Mouse (Mus musculus) forebrain, embryonic 11.5 days (tissue): ENCODE measurements around the gene Cgnl1. TPM values are rescaled to one million over a fixed set of nuclear protein-coding genes. Genes with fewer than 3 reads are reported as not detected.

ENCODE experiments used
- ATAC-seq: fragments of 200-750 bp; cut with Nextera tagmentation; replicated peaks from 2 replicates; pipeline ENCODE4 v1.8.0; 2017; ENCODE audit warnings: moderate TSS enrichment; ENCODE audit not compliant: low FRiP score
- DNase-seq: peaks from one replicate; pipeline ENCODE4 v3.0.0-alpha.2; 2017; ENCODE audit warnings: low spot score
- H3K27ac ChIP-seq: fragments of 300-500 bp; sonication (generic); 2 replicates; pipeline ENCODE4 v1.5.1; 2014; ENCODE audit warnings: low read depth, low read length
- H3K27me3 ChIP-seq: fragments of 300-500 bp; sonication (generic); 2 replicates; pipeline ENCODE4 v1.6.1; 2014; ENCODE audit warnings: mild to moderate bottlenecking, low read length, mixed read lengths; ENCODE audit not compliant: control insufficient read depth, insufficient read depth
- H3K36me3 ChIP-seq: fragments of 300-500 bp; sonication (generic); 2 replicates; pipeline ENCODE4 v1.6.1; 2014; ENCODE audit warnings: mild to moderate bottlenecking, low read length, moderate library complexity, mixed read lengths; ENCODE audit not compliant: control insufficient read depth, insufficient read depth
- H3K4me1 ChIP-seq: fragments of 300-500 bp; sonication (generic); replicated peaks from 2 replicates; pipeline ENCODE4 v1.6.1; 2014; ENCODE audit warnings: low read length, mixed read lengths; ENCODE audit not compliant: control insufficient read depth, insufficient read depth
- H3K4me2 ChIP-seq: fragments of 300-500 bp; sonication (generic); 2 replicates; pipeline ENCODE4 v1.6.1; 2014; ENCODE audit warnings: low read depth, mild to moderate bottlenecking, low read length, moderate library complexity, mixed read lengths; ENCODE audit not compliant: severe bottlenecking
- H3K4me3 ChIP-seq: fragments of 300-500 bp; sonication (generic); 2 replicates; pipeline ENCODE4 v1.5.1; 2014; ENCODE audit warnings: low read depth, low read length
- H3K9ac ChIP-seq: fragments of 300-500 bp; sonication (generic); 2 replicates; pipeline ENCODE4 v1.6.1; 2014; ENCODE audit warnings: low read length
- H3K9me3 ChIP-seq: fragments of 300-500 bp; sonication (generic); 2 replicates; pipeline ENCODE4 v1.6.1; 2016; ENCODE audit warnings: low read length, mixed read lengths; ENCODE audit not compliant: control insufficient read depth
- WGBS: fragments of 180-500 bp; shearing (Covaris S2); extraction: QIAGEN DNeasy Blood & Tissue Kit; methylation state at CpG from one replicate; pipeline ENCODE4 v1.1.7; 2014; 5-methylcytosine and 5-hydroxymethylcytosine counted together
- polyA plus RNA-seq: library from polyadenylated mRNA; unstranded; fragments of >200 nt; fragmentation: Nextera tagmentation; extraction: Ambion mirVana; gene quantifications from 2 replicates; pipeline ENCODE4 v1.2.1, GENCODE M21; 2014

Gene Cgnl1
- polyA plus RNA-seq, 1 experiment from 2014 or later, result 5.9 TPM

GRCm38 (mm10) chr9:71763273-71763672 is 8.1 kb downstream of the Cgnl1 start:
- ATAC-seq, result no peak

GRCm38 (mm10) chr9:71761663-71762062 is 9.7 kb downstream of the Cgnl1 start:
- ATAC-seq, result no peak
- peaks cover 23% of the 10 kb centered on the region for H3K4me1 ChIP-seq
- peaks cover 4% of the 10 kb centered on the region; the same call in 1 of the 2 replicates for H3K9me3 ChIP-seq
- 89% methylated on average over 4 of the region's 4 CpGs for WGBS
- DNase-seq, result no peak
- peaks cover 13% of the 10 kb centered on the region; the same call in 1 of the 2 replicates for H3K27me3 ChIP-seq
- H3K4me2 ChIP-seq, result no peak overlapping the region
- no peak overlapping the region for H3K27ac ChIP-seq
- H3K4me3 ChIP-seq, result no peak overlapping the region
- H3K36me3 ChIP-seq, result no peaks in the 10 kb centered on the region
- no peak overlapping the region for H3K9ac ChIP-seq

More at GRCm38 (mm10) chr9:71763273-71763672, 8.1 kb downstream of the Cgnl1 start:
- Histone ChIP-seq H3K4me1 (peaks cover 21% of the 10 kb centered on the region), H3K27me3 (peaks cover 11% of the 10 kb centered on the region; the same call in 1 of the 2 replicates), H3K9me3 (peaks cover 4% of the 10 kb centered on the region; the same call in 1 of the 2 replicates), H3K27ac (no peak overlapping the region), H3K4me3 (no peak overlapping the region), H3K9ac (no peak overlapping the region), H3K36me3 (no peaks in the 10 kb centered on the region), H3K4me2 (no peak overlapping the region)
- 7% methylated on average over 1 of the region's 1 CpGs for WGBS
- no peak for DNase-seq

- H3K4me1 ChIP-seq, result peaks cover 23% of the 10 kb centered on the region
- 6% methylated on average over 14 of the region's 14 CpGs for WGBS
- H3K27ac ChIP-seq, result no peak overlapping the region
- no peaks in the 10 kb centered on the region for H3K36me3 ChIP-seq
- peak overlapping the region; percentile 24; the same call in 1 of the 2 replicates for H3K4me2 ChIP-seq
- H3K9ac ChIP-seq, result no peak overlapping the region
- no peak overlapping the region for H3K4me3 ChIP-seq
- DNase-seq (peak; percentile 69), ATAC-seq (peak; percentile 69; the same call in 1 of the 2 replicates)
- peaks cover 13% of the 10 kb centered on the region; the same call in 1 of the 2 replicates for H3K27me3 ChIP-seq
- H3K9me3 ChIP-seq, result peaks cover 4% of the 10 kb centered on the region; the same call in 1 of the 2 replicates
These were observed 10.8 kb downstream of the Cgnl1 start for GRCm38 (mm10) chr9:71760518-71761141.

GRCm38 (mm10) chr9:71759893-71760292 is 11.5 kb downstream of the Cgnl1 start:
- H3K27ac ChIP-seq, result no peak overlapping the region
- H3K4me3 ChIP-seq, result no peak overlapping the region
- peak overlapping the region; percentile 24; the same call in 1 of the 2 replicates for H3K4me2 ChIP-seq
- ATAC-seq, result no peak
- WGBS, result 11% methylated on average over 5 of the region's 5 CpGs
- peaks cover 23% of the 10 kb centered on the region for H3K4me1 ChIP-seq
- no peaks in the 10 kb centered on the region for H3K36me3 ChIP-seq
- no peak for DNase-seq
- H3K27me3 ChIP-seq, result peaks cover 13% of the 10 kb centered on the region; the same call in 1 of the 2 replicates
- no peak overlapping the region for H3K9ac ChIP-seq
- H3K9me3 ChIP-seq, result peaks cover 4% of the 10 kb centered on the region; the same call in 1 of the 2 replicates

- Histone ChIP-seq H3K9me3 (peaks cover 4% of the 10 kb centered on the region; the same call in 1 of the 2 replicates), H3K4me3 (no peak overlapping the region), H3K27me3 (peaks cover 11% of the 10 kb centered on the region; the same call in 1 of the 2 replicates), H3K36me3 (no peaks in the 10 kb centered on the region), H3K4me2 (no peak overlapping the region), H3K27ac (no peak overlapping the region), H3K4me1 (peaks cover 18% of the 10 kb centered on the region), H3K9ac (no peak overlapping the region)
- ATAC-seq (no peak), DNase-seq (no peak)
- 80% methylated on average over 8 of the region's 8 CpGs for WGBS
These were observed 14.0 kb downstream of the Cgnl1 start for GRCm38 (mm10) chr9:71757386-71757785.

GRCm38 (mm10) chr9:71756916-71757315 is 14.5 kb downstream of the Cgnl1 start:
- Histone ChIP-seq H3K4me1 (peaks cover 18% of the 10 kb centered on the region), H3K36me3 (no peaks in the 10 kb centered on the region), H3K4me3 (no peak overlapping the region), H3K27ac (no peak overlapping the region), H3K9me3 (peaks cover 3% of the 10 kb centered on the region; the same call in 1 of the 2 replicates), H3K9ac (no peak overlapping the region), H3K4me2 (no peak overlapping the region), H3K27me3 (peaks cover 9% of the 10 kb centered on the region; the same call in 1 of the 2 replicates)
- 44% methylated on average over 4 of the region's 4 CpGs for WGBS
- ATAC-seq, result no peak
- no peak for DNase-seq

GRCm38 (mm10) chr9:71753981-71754380 is 17.4 kb downstream of the Cgnl1 start:
- H3K9me3 ChIP-seq, result no peaks in the 10 kb centered on the region
- H3K27me3 ChIP-seq, result peaks cover 8% of the 10 kb centered on the region; the same call in 1 of the 2 replicates
- no peak overlapping the region for H3K27ac ChIP-seq
- peaks cover 10% of the 10 kb centered on the region; the same call in 1 of the 2 replicates for H3K4me1 ChIP-seq
- H3K4me3 ChIP-seq, result no peak overlapping the region
- WGBS, result 53% methylated on average over 4 of the region's 4 CpGs
- H3K9ac ChIP-seq, result no peak overlapping the region
- DNase-seq, result no peak
- H3K4me2 ChIP-seq, result no peak overlapping the region
- H3K36me3 ChIP-seq, result no peaks in the 10 kb centered on the region
- ATAC-seq, result no peak

- peaks cover 10% of the 10 kb centered on the region; the same call in 1 of the 2 replicates for H3K4me1 ChIP-seq
- H3K4me3 ChIP-seq, result no peak overlapping the region
- no peak overlapping the region for H3K9ac ChIP-seq
- ATAC-seq (no peak), DNase-seq (no peak)
- no peak overlapping the region for H3K27ac ChIP-seq
- H3K36me3 ChIP-seq, result no peaks in the 10 kb centered on the region
- WGBS, result 61% methylated on average over 4 of the region's 4 CpGs
- H3K4me2 ChIP-seq, result no peak overlapping the region
- H3K27me3 ChIP-seq, result peaks cover 4% of the 10 kb centered on the region; the same call in 1 of the 2 replicates
- no peaks in the 10 kb centered on the region for H3K9me3 ChIP-seq
These were observed 17.9 kb downstream of the Cgnl1 start for GRCm38 (mm10) chr9:71753529-71753928.
